Mouse (Mus musculus) limb, embryonic 14.5 days (tissue): ENCODE results near the gene Dock1. TPM values are rescaled to one million over a fixed set of nuclear protein-coding genes. Genes with fewer than 3 reads are reported as not detected.

Source experiments
- ATAC-seq: fragments of 200-750 bp; cut with Nextera tagmentation; 2 replicates; pipeline ENCODE4 v1.8.0; 2017; ENCODE audit warnings: low read depth, moderate number of reproducible peaks, moderate TSS enrichment; ENCODE audit not compliant: low FRiP score
- DNase-seq: peaks from one replicate; pipeline ENCODE4 v3.0.0-alpha.2; 2015; ENCODE audit warnings: low spot score
- H3K27ac ChIP-seq: fragments of 300-500 bp; sonication (generic); replicated peaks from 2 replicates; pipeline ENCODE4 v1.5.1; 2014; ENCODE audit warnings: low read depth, mild to moderate bottlenecking, low read length, moderate library complexity, mixed read lengths
- H3K27me3 ChIP-seq: fragments of 300-500 bp; sonication (generic); 2 replicates; pipeline ENCODE4 v1.6.1; 2014; ENCODE audit warnings: low read length, mixed read lengths; ENCODE audit not compliant: control insufficient read depth, insufficient read depth
- H3K36me3 ChIP-seq: fragments of 300-500 bp; sonication (generic); 2 replicates; pipeline ENCODE4 v1.6.1; 2014; ENCODE audit warnings: mild to moderate bottlenecking, low read length, moderate library complexity, mixed read lengths; ENCODE audit not compliant: control insufficient read depth, insufficient read depth
- H3K4me1 ChIP-seq: fragments of 300-500 bp; sonication (generic); 2 replicates; pipeline ENCODE4 v1.6.1; 2014; ENCODE audit warnings: antibody characterized with exemption, low read length, mixed read lengths; ENCODE audit not compliant: control insufficient read depth, insufficient read depth
- H3K4me2 ChIP-seq: fragments of 300-500 bp; sonication (generic); replicated peaks from 2 replicates; pipeline ENCODE4 v1.6.1; 2014; ENCODE audit warnings: low read depth, mild to moderate bottlenecking, low read length, moderate library complexity; ENCODE audit not compliant: severe bottlenecking
- H3K4me3 ChIP-seq: fragments of 300-500 bp; sonication (generic); replicated peaks from 2 replicates; pipeline ENCODE4 v1.5.1; 2014; ENCODE audit warnings: low read length
- H3K9ac ChIP-seq: fragments of 300-500 bp; sonication (generic); 2 replicates; pipeline ENCODE4 v1.6.1; 2014; ENCODE audit warnings: mild to moderate bottlenecking, low read depth, low read length, moderate library complexity; ENCODE audit not compliant: severe bottlenecking
- H3K9me3 ChIP-seq: fragments of 300-500 bp; sonication (generic); 2 replicates; pipeline ENCODE4 v1.6.1; 2016; ENCODE audit warnings: low read length; ENCODE audit not compliant: control insufficient read depth
- POLR2A ChIP-seq: fragments of 200-500 bp; IDR thresholded peaks from 2 replicates; pipeline ENCODE4 v1.8.0; 2012; ENCODE audit warnings: inconsistent platforms, mild to moderate bottlenecking, moderate library complexity, borderline replicate concordance; ENCODE audit not compliant: insufficient read depth, insufficient read length; ENCODE audit errors: extremely low read depth
- WGBS: fragments of 180-500 bp; shearing (Covaris S2); extraction: QIAGEN DNeasy Blood & Tissue Kit; methylation state at CpG from one replicate; pipeline ENCODE4 v1.1.7; 2014; 5-methylcytosine and 5-hydroxymethylcytosine counted together
- polyA plus RNA-seq, 2 experiments: library from polyadenylated mRNA; depleted of rRNA in 1 of 2; stranded (reverse) in 1 of 2; unstranded in 1 of 2; fragments of >200 nt; fragmentation: Nextera tagmentation in 1 of 2; extraction: Ambion mirVana in 1 of 2; gene quantifications; 2 replicates each; pipeline versions ENCODE4 v1.2.1 to v1.2.3; 2012 to 2014

Gene Dock1
- polyA plus RNA-seq, 2 experiments, result 35.7 to 40.0 TPM

GRCm38 (mm10) chr7:134771314-134771713 is 100.9 kb downstream of the Dock1 start:
- no peak overlapping the region for H3K4me3 ChIP-seq
- no peak for TF ChIP-seq POLR2A
- H3K9me3 ChIP-seq, result no peaks in the 10 kb centered on the region
- H3K4me2 ChIP-seq, result no peak overlapping the region
- H3K9ac ChIP-seq, result no peak overlapping the region
- H3K27ac ChIP-seq, result no peak overlapping the region
- no peak for DNase-seq
- H3K27me3 ChIP-seq, result no peaks in the 10 kb centered on the region
- no peak for ATAC-seq
- no peaks in the 10 kb centered on the region for H3K4me1 ChIP-seq
- WGBS, result 96% methylated on average over 9 of the region's 9 CpGs
- H3K36me3 ChIP-seq, result peaks cover 80% of the 10 kb centered on the region

GRCm38 (mm10) chr7:134772363-134772762 is 101.9 kb downstream of the Dock1 start:
- Histone ChIP-seq H3K27me3 (no peaks in the 10 kb centered on the region), H3K9me3 (no peaks in the 10 kb centered on the region), H3K4me2 (no peak overlapping the region), H3K4me1 (no peaks in the 10 kb centered on the region), H3K4me3 (no peak overlapping the region), H3K9ac (no peak overlapping the region), H3K27ac (no peak overlapping the region), H3K36me3 (peaks cover 75% of the 10 kb centered on the region)
- ATAC-seq (no peak), DNase-seq (no peak)
- no peak for TF ChIP-seq POLR2A
- 96% methylated on average over 7 of the region's 7 CpGs for WGBS

- no peak overlapping the region for H3K4me2 ChIP-seq
- DNase-seq (no peak), ATAC-seq (no peak)
- no peak overlapping the region for H3K27ac ChIP-seq
- H3K9me3 ChIP-seq, result no peaks in the 10 kb centered on the region
- no peaks in the 10 kb centered on the region for H3K27me3 ChIP-seq
- WGBS, result 92% methylated on average over 15 of the region's 15 CpGs
- TF ChIP-seq POLR2A, result no peak
- H3K9ac ChIP-seq, result no peak overlapping the region
- H3K4me1 ChIP-seq, result no peaks in the 10 kb centered on the region
- H3K4me3 ChIP-seq, result no peak overlapping the region
- peaks cover 76% of the 10 kb centered on the region for H3K36me3 ChIP-seq
These were observed 102.6 kb downstream of the Dock1 start for GRCm38 (mm10) chr7:134772867-134773590.

GRCm38 (mm10) chr7:134773761-134774415 is 103.4 kb downstream of the Dock1 start:
- H3K36me3 ChIP-seq, result peaks cover 74% of the 10 kb centered on the region
- H3K9ac ChIP-seq, result no peak overlapping the region
- no peaks in the 10 kb centered on the region for H3K4me1 ChIP-seq
- no peak for ATAC-seq
- no peaks in the 10 kb centered on the region for H3K27me3 ChIP-seq
- H3K4me2 ChIP-seq, result no peak overlapping the region
- H3K4me3 ChIP-seq, result no peak overlapping the region
- H3K27ac ChIP-seq, result no peak overlapping the region
- 79% methylated on average over 6 of the region's 6 CpGs for WGBS
- H3K9me3 ChIP-seq, result no peaks in the 10 kb centered on the region
- DNase-seq, result no peak
- TF ChIP-seq POLR2A, result no peak

- H3K9ac ChIP-seq, result no peak overlapping the region
- ATAC-seq (no peak), DNase-seq (no peak)
- no peak overlapping the region for H3K4me3 ChIP-seq
- no peaks in the 10 kb centered on the region for H3K9me3 ChIP-seq
- no peak for TF ChIP-seq POLR2A
- no peaks in the 10 kb centered on the region for H3K4me1 ChIP-seq
- no peaks in the 10 kb centered on the region for H3K27me3 ChIP-seq
- H3K36me3 ChIP-seq, result peaks cover 69% of the 10 kb centered on the region
- H3K27ac ChIP-seq, result no peak overlapping the region
- no peak overlapping the region for H3K4me2 ChIP-seq
- WGBS, result 76% methylated on average over 6 of the region's 6 CpGs
These were observed 104.2 kb downstream of the Dock1 start for GRCm38 (mm10) chr7:134774468-134775162.
